Mouse (Mus musculus) testis, adult 2 months (tissue): ENCODE results near the gene Sprr2a2.
"Not testable (repeated sequence)": the region's sequence is repeated elsewhere in the genome, so short reads cannot be mapped to it uniquely, and the experiment has no call there.

Experiments
- CTCF ChIP-seq: fragments of 200-500 bp; IDR thresholded peaks from 2 replicates; pipeline ENCODE4 v1.5.1; 2012; ENCODE audit warnings: low read depth, mild to moderate bottlenecking, inconsistent platforms, low read length, moderate library complexity; ENCODE audit not compliant: control insufficient read depth, insufficient read depth, insufficient replicate concordance
- POLR2A ChIP-seq: fragments of 200-500 bp; IDR thresholded peaks from 2 replicates; pipeline ENCODE4 v1.6.1; 2012; ENCODE audit warnings: low read depth, mild to moderate bottlenecking, inconsistent platforms, low read length, moderate library complexity; ENCODE audit not compliant: control insufficient read depth

- not testable (repeated sequence) for TF ChIP-seq CTCF, POLR2A
Measured at GRCm38 (mm10) chr3:92236463-92237189, 20.9 kb downstream of the Sprr2a2 start.
